Mouse (Mus musculus): ENCODE data around the gene Fkbp4. TPM values are rescaled to one million over a fixed set of nuclear protein-coding genes. Genes with fewer than 3 reads are reported as not detected.
A peak's percentile ranks its signal among the peaks of the same experiment; 100 is the strongest.

The Fkbp4 gene
- polyA plus RNA-seq (2015; fragmentation: Nextera tagmentation; extraction: Ambion mirVana): 341 and 347 TPM in 2 replicates

GRCm38 (mm10) chr6:128438317-128438870 lies at the start of gene Fkbp4:
Gene Fkbp4 (minus strand): TSS chr6:128438677.
- H3K4me1 ChIP-seq: peaks cover 15% of the 10 kb centered on the region
- peak within 1 kb of the TSS; percentile 93 for H3K9ac ChIP-seq
- no peaks in the 10 kb centered on the region for H3K9me3 ChIP-seq (replicated peaks)
- peaks cover 26% of the 10 kb centered on the region for H3K36me3 ChIP-seq
- peak; percentile 95 for ATAC-seq (ENCODE audit: insufficient number of reproducible peaks, low FRiP score, low TSS enrichment, low read depth)
- H3K4me3 ChIP-seq (replicated peaks): peak within 1 kb of the TSS; percentile 98
- peak within 1 kb of the TSS; percentile 93 for H3K27ac ChIP-seq (replicated peaks)
- H3K4me2 ChIP-seq (replicated peaks): peak within 1 kb of the TSS; percentile 72
- H3K27me3 ChIP-seq: no peaks in the 10 kb centered on the region
- WGBS: under 1% methylated on average over 67 of the region's 67 CpGs

- Histone ChIP-seq H3K36me3 (no peaks in the 10 kb centered on the region), H3K9ac (no peak overlapping the region), H3K27ac (replicated peaks) (no peak overlapping the region), H3K4me1 (no peaks in the 10 kb centered on the region), H3K27me3 (no peaks in the 10 kb centered on the region), H3K4me3 (replicated peaks) (no peak overlapping the region), H3K4me2 (replicated peaks) (no peak overlapping the region), H3K9me3 (replicated peaks) (no peaks in the 10 kb centered on the region)
- 88% methylated on average over 11 of the region's 11 CpGs for WGBS
- ATAC-seq (ENCODE audit: insufficient number of reproducible peaks, low FRiP score, low TSS enrichment, low read depth): no peak
These were observed 49.3 kb upstream of the Fkbp4 start for GRCm38 (mm10) chr6:128487736-128488135.

- ATAC-seq (ENCODE audit: insufficient number of reproducible peaks, low FRiP score, low TSS enrichment, low read depth): peak; percentile 83
- Histone ChIP-seq H3K9ac (no peak overlapping the region), H3K9me3 (replicated peaks) (no peaks in the 10 kb centered on the region), H3K4me3 (replicated peaks) (peak overlapping the region; percentile 12; the same call in 1 of the 2 replicates), H3K27ac (replicated peaks) (no peak overlapping the region), H3K4me1 (peaks cover 3% of the 10 kb centered on the region; the same call in 1 of the 2 replicates), H3K36me3 (no peaks in the 10 kb centered on the region), H3K4me2 (replicated peaks) (peak overlapping the region; percentile 37), H3K27me3 (no peaks in the 10 kb centered on the region)
- WGBS: 15% methylated on average over 26 of the region's 26 CpGs
These were observed 41.3 kb upstream of the Fkbp4 start for GRCm38 (mm10) chr6:128479463-128480454.

GRCm38 (mm10) chr6:128477495-128477894 lies 39.0 kb upstream of the Fkbp4 start:
- Histone ChIP-seq H3K9ac (no peak overlapping the region), H3K36me3 (no peaks in the 10 kb centered on the region), H3K27ac (replicated peaks) (no peak overlapping the region), H3K4me2 (replicated peaks) (no peak overlapping the region), H3K27me3 (no peaks in the 10 kb centered on the region), H3K9me3 (replicated peaks) (no peaks in the 10 kb centered on the region), H3K4me3 (replicated peaks) (no peak overlapping the region), H3K4me1 (peaks cover 3% of the 10 kb centered on the region; the same call in 1 of the 2 replicates)
- WGBS: 11% methylated on average over 4 of the region's 4 CpGs
- ATAC-seq (ENCODE audit: insufficient number of reproducible peaks, low FRiP score, low TSS enrichment, low read depth): no peak

GRCm38 (mm10) chr6:128474112-128474511 lies 35.6 kb upstream of the Fkbp4 start:
- Histone ChIP-seq H3K9ac (no peak overlapping the region), H3K27me3 (no peaks in the 10 kb centered on the region), H3K4me2 (replicated peaks) (no peak overlapping the region), H3K4me3 (replicated peaks) (no peak overlapping the region), H3K4me1 (no peaks in the 10 kb centered on the region), H3K27ac (replicated peaks) (no peak overlapping the region), H3K9me3 (replicated peaks) (no peaks in the 10 kb centered on the region), H3K36me3 (no peaks in the 10 kb centered on the region)
- no peak for ATAC-seq (ENCODE audit: insufficient number of reproducible peaks, low FRiP score, low TSS enrichment, low read depth)
- 89% methylated on average over 6 of the region's 6 CpGs for WGBS

- ATAC-seq (ENCODE audit: insufficient number of reproducible peaks, low FRiP score, low TSS enrichment, low read depth): no peak
- H3K27me3 ChIP-seq: no peaks in the 10 kb centered on the region
- no peaks in the 10 kb centered on the region for H3K9me3 ChIP-seq (replicated peaks)
- WGBS: 8% methylated on average over 11 of the region's 12 CpGs
- H3K36me3 ChIP-seq: no peaks in the 10 kb centered on the region
- no peaks in the 10 kb centered on the region for H3K4me1 ChIP-seq
- H3K4me3 ChIP-seq (replicated peaks): no peak overlapping the region
- no peak overlapping the region for H3K27ac ChIP-seq (replicated peaks)
- H3K9ac ChIP-seq: no peak overlapping the region
- 0 out of 2 replicates have a peak overlapping the region, but pooled peaks have one; percentile 8 for H3K4me2 ChIP-seq (replicated peaks)
These were observed 31.0 kb upstream of the Fkbp4 start for GRCm38 (mm10) chr6:128469451-128469850.

GRCm38 (mm10) chr6:128467298-128467697 lies 28.8 kb upstream of the Fkbp4 start:
- no peak for ATAC-seq (ENCODE audit: insufficient number of reproducible peaks, low FRiP score, low TSS enrichment, low read depth)
- no peak overlapping the region for H3K4me2 ChIP-seq (replicated peaks)
- WGBS: 39% methylated on average over 2 of the region's 2 CpGs
- H3K36me3 ChIP-seq: no peaks in the 10 kb centered on the region
- no peak overlapping the region for H3K4me3 ChIP-seq (replicated peaks)
- H3K9me3 ChIP-seq (replicated peaks): no peaks in the 10 kb centered on the region
- H3K27ac ChIP-seq (replicated peaks): no peak overlapping the region
- H3K4me1 ChIP-seq: no peaks in the 10 kb centered on the region
- H3K9ac ChIP-seq: no peak overlapping the region
- no peaks in the 10 kb centered on the region for H3K27me3 ChIP-seq

- WGBS: 69% methylated on average over 3 of the region's 3 CpGs
- Histone ChIP-seq H3K36me3 (no peaks in the 10 kb centered on the region), H3K27ac (replicated peaks) (no peak overlapping the region), H3K27me3 (no peaks in the 10 kb centered on the region), H3K4me2 (replicated peaks) (no peak overlapping the region), H3K4me1 (no peaks in the 10 kb centered on the region), H3K9ac (no peak overlapping the region), H3K4me3 (replicated peaks) (no peak overlapping the region), H3K9me3 (replicated peaks) (no peaks in the 10 kb centered on the region)
- ATAC-seq (ENCODE audit: insufficient number of reproducible peaks, low FRiP score, low TSS enrichment, low read depth): no peak
These were observed 28.1 kb upstream of the Fkbp4 start for GRCm38 (mm10) chr6:128466563-128466962.

- no peak for ATAC-seq (ENCODE audit: insufficient number of reproducible peaks, low FRiP score, low TSS enrichment, low read depth)
- Histone ChIP-seq H3K4me3 (replicated peaks) (no peak overlapping the region), H3K9ac (no peak overlapping the region), H3K36me3 (no peaks in the 10 kb centered on the region), H3K27ac (replicated peaks) (no peak overlapping the region), H3K4me2 (replicated peaks) (no peak overlapping the region), H3K9me3 (replicated peaks) (no peaks in the 10 kb centered on the region), H3K4me1 (no peaks in the 10 kb centered on the region), H3K27me3 (no peaks in the 10 kb centered on the region)
- 36% methylated on average over 7 of the region's 7 CpGs for WGBS
These were observed 27.6 kb upstream of the Fkbp4 start for GRCm38 (mm10) chr6:128466043-128466442.

GRCm38 (mm10) chr6:128464996-128465395 lies 26.5 kb upstream of the Fkbp4 start:
- no peak for ATAC-seq (ENCODE audit: insufficient number of reproducible peaks, low FRiP score, low TSS enrichment, low read depth)
- Histone ChIP-seq H3K27ac (replicated peaks) (no peak overlapping the region), H3K9ac (no peak overlapping the region), H3K4me1 (no peaks in the 10 kb centered on the region), H3K4me3 (replicated peaks) (no peak overlapping the region), H3K36me3 (no peaks in the 10 kb centered on the region), H3K27me3 (no peaks in the 10 kb centered on the region), H3K9me3 (replicated peaks) (no peaks in the 10 kb centered on the region), H3K4me2 (replicated peaks) (no peak overlapping the region)
- 62% methylated on average over 4 of the region's 4 CpGs for WGBS

- no peak for ATAC-seq (ENCODE audit: insufficient number of reproducible peaks, low FRiP score, low TSS enrichment, low read depth)
- Histone ChIP-seq H3K9me3 (replicated peaks) (no peaks in the 10 kb centered on the region), H3K4me1 (no peaks in the 10 kb centered on the region), H3K36me3 (no peaks in the 10 kb centered on the region), H3K4me3 (replicated peaks) (no peak overlapping the region), H3K27me3 (no peaks in the 10 kb centered on the region), H3K4me2 (replicated peaks) (no peak overlapping the region), H3K9ac (no peak overlapping the region), H3K27ac (replicated peaks) (no peak overlapping the region)
These were observed 23.1 kb upstream of the Fkbp4 start for GRCm38 (mm10) chr6:128461606-128462005.

All from embryonic facial prominence, embryonic 15.5 days (tissue).